Mouse (Mus musculus) liver, embryonic 14.5 days (tissue): Measurements from ENCODE around the gene Rbm6. TPM values are rescaled to one million over a fixed set of nuclear protein-coding genes. Genes with fewer than 3 reads are reported as not detected.

Experiments used
- ATAC-seq: fragments of 200-750 bp; cut with Nextera tagmentation; 2 replicates; pipeline ENCODE4 v1.8.0; 2017; ENCODE audit warnings: moderate number of reproducible peaks, mild to moderate bottlenecking, moderate library complexity; ENCODE audit not compliant: insufficient read depth
- DNase-seq, 3 experiments: peaks; one replicate each; pipeline ENCODE4 v3.0.0-alpha.2; 2012 to 2013; ENCODE audit warnings: low read depth in 3 of 3, low spot score in 3 of 3
- H3K27ac ChIP-seq: fragments of 300-500 bp; sonication (generic); 2 replicates; pipeline ENCODE4 v1.5.1; 2014; ENCODE audit warnings: moderate library complexity, mild to moderate bottlenecking, control low read depth, inconsistent platforms
- H3K27me3 ChIP-seq: fragments of 300-500 bp; sonication (generic); 2 replicates; pipeline ENCODE4 v1.6.1; 2014; ENCODE audit warnings: mild to moderate bottlenecking, low read length, moderate library complexity; ENCODE audit not compliant: control insufficient read depth, insufficient read depth
- H3K36me3 ChIP-seq: fragments of 300-500 bp; sonication (generic); replicated peaks from 2 replicates; pipeline ENCODE4 v1.6.1; 2014; ENCODE audit warnings: low read depth; ENCODE audit not compliant: control insufficient read depth, insufficient read depth
- H3K4me1 ChIP-seq, 2 experiments: fragments of 200-500 bp in 1 of 2; fragments of 300-500 bp in 1 of 2; sonication (generic) in 1 of 2; replicated peaks; 2 replicates each; pipeline ENCODE4 v1.6.1; 2012 to 2014; ENCODE audit warnings: antibody characterized with exemption in 1 of 2, inconsistent platforms in 1 of 2, low read length in 1 of 2; ENCODE audit not compliant: control insufficient read depth in 2 of 2, insufficient read depth in 2 of 2
- H3K4me2 ChIP-seq: fragments of 300-500 bp; sonication (generic); 2 replicates; pipeline ENCODE4 v1.6.1; 2014; ENCODE audit warnings: low read depth, mild to moderate bottlenecking, control low read depth, moderate library complexity
- H3K4me3 ChIP-seq, 2 experiments: fragments of 200-500 bp in 1 of 2; fragments of 300-500 bp in 1 of 2; sonication (generic) in 1 of 2; 2 replicates each; pipeline ENCODE4 v1.5.1; 2012 to 2014; ENCODE audit warnings: low read depth in 2 of 2, low read length in 2 of 2, mild to moderate bottlenecking in 2 of 2, control low read depth in 1 of 2, inconsistent platforms in 1 of 2, moderate library complexity in 1 of 2; ENCODE audit not compliant: insufficient read depth in 1 of 2
- H3K9ac ChIP-seq: fragments of 300-500 bp; sonication (generic); replicated peaks from 2 replicates; pipeline ENCODE4 v1.6.1; 2014; ENCODE audit warnings: mild to moderate bottlenecking, control low read depth, moderate library complexity
- H3K9me3 ChIP-seq: fragments of 300-500 bp; sonication (generic); 2 replicates; pipeline ENCODE4 v1.6.1; 2016; ENCODE audit warnings: low read length, mixed read lengths; ENCODE audit not compliant: control insufficient read depth
- CTCF ChIP-seq: IDR thresholded peaks from 2 replicates; pipeline ENCODE4 v1.5.1; 2016; ENCODE audit warnings: antibody characterized with exemption, low read depth, control low read depth
- EP300 ChIP-seq: IDR thresholded peaks from 2 replicates; pipeline ENCODE4 v1.6.1; 2016; ENCODE audit warnings: antibody characterized with exemption, low read depth
- WGBS: fragments of 180-500 bp; shearing (Covaris S2); extraction: QIAGEN DNeasy Blood & Tissue Kit; methylation state at CpG from one replicate; pipeline ENCODE4 v1.1.7; 2014; ENCODE audit not compliant: insufficient replicate concordance; 5-methylcytosine and 5-hydroxymethylcytosine counted together
- polyA plus RNA-seq, 2 experiments: library from polyadenylated mRNA; depleted of rRNA in 1 of 2; stranded (reverse) in 1 of 2; unstranded in 1 of 2; fragments of >200 nt; fragmentation: Nextera tagmentation in 1 of 2; extraction: Ambion mirVana in 1 of 2; gene quantifications; 2 replicates each; pipeline versions ENCODE4 v1.2.1 to v1.2.3; 2012 to 2014

Gene Rbm6
- polyA plus RNA-seq (2012; rRNA removed) (14.2 and 18.9 TPM in 2 replicates), polyA plus RNA-seq (2014; fragmentation: Nextera tagmentation; extraction: Ambion mirVana) (19.4 and 20.9 TPM in 2 replicates)

DNA sequence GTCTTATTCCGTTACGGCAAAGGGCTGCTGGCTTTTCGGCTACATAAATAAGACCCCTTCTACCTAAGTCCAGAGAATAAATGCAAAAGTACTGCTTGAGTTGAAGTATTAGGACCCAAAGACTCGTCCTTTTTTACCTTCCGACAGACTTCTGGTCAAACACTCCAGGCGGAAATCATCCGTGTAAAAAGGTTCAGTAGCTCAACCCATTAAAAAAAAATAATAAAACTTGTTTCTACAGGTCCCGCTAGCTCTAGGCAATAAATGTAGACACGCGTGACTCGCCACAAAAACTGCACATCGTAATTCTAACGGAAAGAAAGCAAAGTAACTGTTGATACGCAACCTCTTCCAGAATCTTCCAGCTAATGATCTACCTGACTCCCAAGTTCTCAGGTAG is at the start of gene Rbm6:
Rbm6 (minus strand) TSS at position 101 of the 400 bp plus-strand sequence.
- Histone ChIP-seq H3K9ac (peak within 1 kb of the TSS; percentile 95), H3K27me3 (no peaks in the 10 kb centered on the region), H3K4me1 (peaks cover 13% of the 10 kb centered on the region in 2 experiments), H3K27ac (peak within 1 kb of the TSS; percentile 93), H3K4me2 (peak within 1 kb of the TSS; percentile 84), H3K9me3 (no peaks in the 10 kb centered on the region), H3K4me3 (peak within 1 kb of the TSS; percentile 89 to 92), H3K36me3 (peaks cover 3% of the 10 kb centered on the region)
- no peak for ATAC-seq
- no peak for DNase-seq
- TF ChIP-seq EP300 (no peak), CTCF (no peak)
- 7% methylated on average over 14 of the region's 14 CpGs for WGBS

DNA sequence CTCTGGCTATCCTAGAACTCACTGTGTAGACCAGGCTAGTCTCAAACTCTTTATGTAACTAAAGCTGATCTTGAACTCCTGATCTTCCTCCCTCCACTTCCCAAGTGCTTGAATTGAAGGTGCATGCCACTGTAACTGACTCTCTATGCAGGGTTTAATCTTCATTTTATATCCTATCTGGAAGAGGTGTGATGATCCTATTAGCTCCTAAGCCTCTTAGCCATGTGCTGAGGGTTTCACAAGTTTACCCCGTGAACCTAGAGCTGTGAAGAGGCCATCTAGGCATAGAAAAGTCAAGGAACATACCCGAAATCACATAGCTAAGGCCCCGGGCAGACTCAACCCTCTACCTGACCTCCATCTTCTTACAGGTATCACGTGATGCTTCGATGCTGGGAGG is 46.4 kb upstream of the Rbm6 start:
- WGBS, result 58% methylated on average over 5 of the region's 5 CpGs
- Histone ChIP-seq H3K4me3 (no peak overlapping the region), H3K4me2 (no peak overlapping the region), H3K4me1 (peaks cover 0 to 4% of the 10 kb centered on the region in 2 experiments; a peak in 1 of 4 replicates), H3K27ac (no peak overlapping the region), H3K9me3 (no peaks in the 10 kb centered on the region), H3K36me3 (no peaks in the 10 kb centered on the region), H3K9ac (no peak overlapping the region), H3K27me3 (no peaks in the 10 kb centered on the region)
- no peak for ATAC-seq
- DNase-seq, result no peak
- no peak for TF ChIP-seq EP300
- TF ChIP-seq CTCF, result no peak

DNA sequence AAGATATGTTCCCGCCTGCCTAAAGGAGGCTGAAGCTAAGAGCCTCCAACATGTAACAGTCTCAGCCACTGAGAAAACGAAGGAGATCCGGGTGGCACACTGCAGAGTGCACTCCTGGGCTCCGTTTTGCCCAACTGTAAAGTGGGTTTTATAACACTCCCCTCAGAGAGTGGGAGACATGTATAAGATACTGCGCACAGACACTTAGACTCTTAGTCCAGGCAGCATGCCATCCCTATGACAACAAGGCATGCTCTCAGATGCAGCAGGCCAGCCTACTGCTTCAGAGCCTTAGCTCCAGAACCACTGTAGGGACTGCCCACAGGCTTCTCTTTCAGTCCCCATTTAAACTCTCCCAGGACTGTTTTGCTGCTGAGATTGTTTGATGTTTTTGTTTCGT is 45.8 kb upstream of the Rbm6 start:
- H3K27ac ChIP-seq, result no peak overlapping the region
- H3K4me1 ChIP-seq, result no peaks in the 10 kb centered on the region
- no peak for DNase-seq
- no peak for ATAC-seq
- no peak overlapping the region for H3K4me3 ChIP-seq
- no peaks in the 10 kb centered on the region for H3K9me3 ChIP-seq
- no peak overlapping the region for H3K4me2 ChIP-seq
- no peak overlapping the region for H3K9ac ChIP-seq
- no peak for TF ChIP-seq CTCF
- no peak for TF ChIP-seq EP300
- H3K27me3 ChIP-seq, result no peaks in the 10 kb centered on the region
- WGBS, result 45% methylated on average over 6 of the region's 6 CpGs
- no peaks in the 10 kb centered on the region for H3K36me3 ChIP-seq

DNA sequence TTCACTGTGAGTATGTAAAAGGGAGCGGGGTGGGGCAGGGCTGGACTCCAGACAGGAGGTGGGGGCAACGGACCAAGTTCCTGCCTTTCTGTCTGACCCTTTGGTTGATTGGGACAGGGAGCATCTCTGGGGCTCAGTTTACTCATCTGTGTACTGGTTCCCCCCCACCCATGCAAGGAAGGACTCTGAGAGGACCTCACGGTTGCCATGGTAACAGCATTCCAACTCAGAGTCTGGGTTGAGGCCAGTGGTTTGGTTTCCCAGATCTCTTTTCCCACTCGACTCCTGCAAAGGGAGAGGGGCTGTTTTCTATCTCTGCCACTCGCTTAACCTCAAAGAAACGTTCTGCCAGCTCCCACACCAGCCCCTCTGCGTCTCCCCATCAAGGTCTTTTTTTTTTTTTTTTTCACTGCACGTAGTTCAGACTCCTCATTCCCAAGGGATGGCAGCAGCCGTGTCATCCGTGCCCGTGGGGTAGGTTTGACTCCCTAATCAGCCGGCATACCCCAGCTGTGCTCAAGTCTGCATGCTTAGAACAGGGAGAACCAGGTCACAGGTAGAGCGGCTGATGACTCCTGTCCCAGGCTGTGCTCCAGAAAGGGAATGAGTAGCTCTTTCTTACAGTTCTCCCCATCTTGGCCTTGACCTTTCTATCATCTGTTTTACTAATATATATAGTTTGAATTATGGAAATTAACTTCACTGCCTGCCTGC is 45.0 kb upstream of the Rbm6 start:
- 43% methylated on average over 13 of the region's 13 CpGs for WGBS

DNA sequence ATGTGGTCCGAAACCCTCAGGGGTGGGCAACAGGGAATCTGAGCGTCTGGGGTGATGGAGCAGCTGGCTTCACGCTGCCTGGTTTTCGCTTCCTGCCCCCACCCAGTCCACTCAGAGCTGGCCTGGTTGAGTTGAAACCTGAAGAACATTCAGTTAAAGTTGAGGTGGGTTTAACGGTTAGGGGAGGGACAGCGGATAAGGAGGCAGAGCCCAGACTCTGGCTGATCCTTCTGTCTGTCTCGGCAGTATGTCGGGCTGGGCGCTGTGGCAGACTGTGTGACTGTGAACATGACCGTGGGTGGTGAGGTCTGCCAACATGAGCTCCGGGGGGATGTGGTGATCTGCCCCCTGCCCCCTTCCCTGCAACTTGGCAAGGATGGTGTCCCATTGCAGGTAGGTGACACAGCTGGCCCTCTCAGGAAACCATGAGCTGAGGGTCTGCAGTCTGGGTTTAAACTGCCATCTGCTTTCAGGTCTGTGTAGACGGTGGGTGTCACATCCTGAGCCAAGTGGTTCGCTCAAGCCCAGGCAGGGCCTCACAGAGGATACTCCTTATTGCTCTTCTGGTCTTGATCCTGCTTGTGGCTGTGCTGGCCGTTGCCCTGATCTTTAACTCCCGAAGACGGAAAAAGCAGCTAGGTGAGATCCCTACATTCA is 41.9 kb upstream of the Rbm6 start:
- ATAC-seq (no peak), DNase-seq (no peak)
- Histone ChIP-seq H3K9ac (no peak overlapping the region), H3K27ac (no peak overlapping the region), H3K36me3 (no peaks in the 10 kb centered on the region), H3K4me1 (no peaks in the 10 kb centered on the region), H3K9me3 (no peaks in the 10 kb centered on the region), H3K4me3 (no peak overlapping the region), H3K27me3 (no peaks in the 10 kb centered on the region), H3K4me2 (no peak overlapping the region)
- 65% methylated on average over 16 of the region's 16 CpGs for WGBS
- TF ChIP-seq CTCF (no peak), EP300 (no peak)

More for the DNA sequence above, 45.0 kb upstream of the Rbm6 start:
- no peaks in the 10 kb centered on the region for H3K9me3 ChIP-seq
- H3K36me3 ChIP-seq, result no peaks in the 10 kb centered on the region
- no peak overlapping the region for H3K4me2 ChIP-seq
- H3K27ac ChIP-seq, result no peak overlapping the region
- no peak for DNase-seq
- no peaks in the 10 kb centered on the region for H3K4me1 ChIP-seq
- no peaks in the 10 kb centered on the region for H3K27me3 ChIP-seq
- no peak overlapping the region for H3K4me3 ChIP-seq
- ATAC-seq, result no peak
- H3K9ac ChIP-seq, result no peak overlapping the region
- TF ChIP-seq CTCF (no peak), EP300 (no peak)
